Mouse (Mus musculus) layer of hippocampus, adult 9-11 months (tissue): ENCODE results near the gene Cnpy1.

ENCODE experiments used
- DNase-seq: peaks from one replicate; pipeline ENCODE4 v3.0.0; 2022

The Cnpy1 gene

GRCm38 (mm10) chr5:28179237-28179790, 66.3 kb downstream of the Cnpy1 start:
- no peak for DNase-seq

- DNase-seq, result no peak
These were observed 67.3 kb downstream of the Cnpy1 start for GRCm38 (mm10) chr5:28178322-28178721.

DNA sequence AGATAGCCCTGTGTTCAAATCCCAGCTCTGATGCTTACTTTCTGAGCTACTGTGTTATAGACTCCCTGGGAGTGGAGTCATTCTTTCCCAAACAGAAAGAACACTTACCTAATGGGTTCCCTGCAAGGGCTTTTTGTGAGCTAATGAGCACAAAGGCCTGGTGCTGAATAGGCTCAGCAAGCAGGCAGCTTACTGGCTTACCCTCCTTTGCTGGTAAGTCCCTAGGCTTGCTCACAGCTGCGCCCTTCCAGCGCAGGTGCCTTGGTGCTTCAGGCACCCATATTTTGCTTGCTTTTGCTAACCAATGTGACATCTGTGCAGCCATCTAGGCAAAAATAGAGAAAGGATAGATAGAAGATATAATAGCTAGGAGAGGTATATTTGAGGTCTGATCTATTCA, 69.0 kb downstream of the Cnpy1 start:
- DNase-seq, result no peak

GRCm38 (mm10) chr5:28176023-28176422, 69.6 kb downstream of the Cnpy1 start:
- no peak for DNase-seq

GRCm38 (mm10) chr5:28175570-28175919, 70.1 kb downstream of the Cnpy1 start:
- DNase-seq, result no peak

DNA sequence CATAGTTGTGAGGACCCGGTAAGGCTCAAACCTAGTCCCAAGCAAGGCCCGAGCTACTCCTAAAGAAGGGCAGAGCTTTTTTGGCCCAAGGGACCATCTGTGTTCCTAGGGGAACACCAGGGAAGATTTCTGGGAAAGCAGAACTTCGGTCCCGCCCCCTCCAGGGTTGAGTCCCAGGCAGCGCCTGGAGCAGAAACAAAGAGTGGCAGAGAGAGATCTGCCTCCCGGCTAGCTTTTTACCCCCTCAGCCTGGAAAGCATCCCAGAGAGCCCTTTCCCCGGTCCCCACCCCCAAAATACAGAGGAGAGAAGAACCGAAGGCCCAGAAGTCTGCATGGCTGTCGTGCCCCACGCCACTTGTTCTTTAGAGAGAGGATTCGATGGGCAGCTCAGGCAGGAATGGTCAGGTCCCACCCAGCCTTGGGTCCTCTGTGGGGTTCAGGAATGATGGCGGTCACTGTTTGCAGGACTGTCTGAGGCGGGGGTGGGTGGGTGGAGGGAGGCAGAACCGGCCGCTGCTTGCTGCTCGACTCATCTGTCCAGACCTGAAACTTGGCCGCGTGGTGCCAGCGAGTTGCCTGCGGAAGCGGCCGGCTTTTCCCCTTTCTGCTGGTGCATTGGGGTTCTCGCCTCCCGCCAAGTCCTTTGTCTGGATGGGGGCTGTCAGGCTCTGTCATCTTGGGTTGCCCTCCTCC, 70.6 kb downstream of the Cnpy1 start:
- DNase-seq, result no peak

- no peak for DNase-seq
These were observed 71.5 kb downstream of the Cnpy1 start for GRCm38 (mm10) chr5:28174086-28174485.

- DNase-seq, result no peak
These were observed 71.9 kb downstream of the Cnpy1 start for GRCm38 (mm10) chr5:28173674-28174073.

DNA sequence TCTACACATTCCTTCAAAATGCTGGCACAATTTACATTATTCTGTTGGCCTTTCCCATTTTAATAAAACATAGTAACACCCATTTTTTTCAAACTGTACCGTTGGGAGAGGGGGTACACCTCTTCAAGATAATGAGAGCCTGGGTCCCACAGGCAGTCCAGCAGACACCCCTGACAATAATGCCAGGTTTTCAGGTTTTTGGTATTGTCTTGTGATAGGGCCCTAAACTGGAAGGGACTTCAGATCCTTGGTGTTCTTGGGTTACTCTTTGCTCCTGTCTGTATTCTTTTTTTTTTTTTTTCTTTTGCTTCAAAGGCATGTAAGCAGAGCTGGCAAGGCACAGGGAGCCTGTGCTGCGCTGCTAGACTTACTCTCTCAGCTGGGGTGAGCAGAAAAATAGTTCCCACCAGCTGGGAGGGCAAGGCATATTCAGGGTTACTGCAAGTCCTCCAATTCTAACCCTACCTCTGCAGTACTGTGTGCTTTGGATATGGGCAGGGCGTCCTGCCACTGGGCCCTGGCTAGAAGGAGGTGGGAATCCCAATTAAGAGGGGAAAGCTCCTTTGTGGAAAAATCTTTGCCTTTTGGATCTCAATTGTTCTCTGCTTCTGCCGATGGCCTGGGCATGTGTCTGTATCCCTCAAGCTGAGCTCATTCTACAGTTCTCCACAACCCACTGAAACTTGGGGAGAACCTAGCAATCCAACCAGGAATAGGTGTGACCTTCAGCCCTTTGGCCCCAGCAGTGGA, 72.5 kb downstream of the Cnpy1 start:
- no peak for DNase-seq

DNA sequence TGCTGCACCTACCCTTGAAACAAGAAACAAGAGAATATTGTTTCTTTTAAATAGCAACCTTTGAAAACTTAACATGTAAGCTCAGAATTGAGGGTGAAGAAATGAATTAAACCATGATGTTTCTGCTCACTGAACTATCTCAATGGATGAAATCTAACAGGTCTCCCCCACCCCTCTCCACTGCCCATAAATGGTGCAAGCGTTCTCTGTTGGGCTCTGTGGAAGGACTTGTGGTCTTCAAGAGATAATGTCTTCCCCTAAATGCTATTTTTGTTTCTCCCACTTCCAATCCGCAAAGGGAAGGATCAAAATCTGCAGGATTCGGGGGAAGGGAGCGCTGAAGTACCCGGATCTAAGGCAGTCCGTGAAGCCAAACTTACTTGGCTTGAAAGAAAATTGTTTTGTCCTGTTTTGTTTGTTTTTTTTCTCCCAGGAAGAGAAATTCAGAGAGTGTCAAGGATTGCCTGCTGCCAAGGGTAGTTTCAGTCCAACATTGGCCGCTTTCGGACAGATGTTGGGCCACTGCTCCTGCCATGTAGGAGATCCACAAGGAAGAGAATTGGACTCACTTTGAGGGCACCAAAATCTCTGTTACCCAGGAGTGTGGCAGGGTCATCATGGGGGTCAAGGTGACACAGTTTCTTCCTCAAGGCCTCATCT, 73.2 kb downstream of the Cnpy1 start:
- no peak for DNase-seq

GRCm38 (mm10) chr5:28171667-28172066, 73.9 kb downstream of the Cnpy1 start:
- no peak for DNase-seq

GRCm38 (mm10) chr5:28170892-28171291, 74.7 kb downstream of the Cnpy1 start:
- no peak for DNase-seq

GRCm38 (mm10) chr5:28170081-28170480, 75.5 kb downstream of the Cnpy1 start:
- no peak for DNase-seq

DNA sequence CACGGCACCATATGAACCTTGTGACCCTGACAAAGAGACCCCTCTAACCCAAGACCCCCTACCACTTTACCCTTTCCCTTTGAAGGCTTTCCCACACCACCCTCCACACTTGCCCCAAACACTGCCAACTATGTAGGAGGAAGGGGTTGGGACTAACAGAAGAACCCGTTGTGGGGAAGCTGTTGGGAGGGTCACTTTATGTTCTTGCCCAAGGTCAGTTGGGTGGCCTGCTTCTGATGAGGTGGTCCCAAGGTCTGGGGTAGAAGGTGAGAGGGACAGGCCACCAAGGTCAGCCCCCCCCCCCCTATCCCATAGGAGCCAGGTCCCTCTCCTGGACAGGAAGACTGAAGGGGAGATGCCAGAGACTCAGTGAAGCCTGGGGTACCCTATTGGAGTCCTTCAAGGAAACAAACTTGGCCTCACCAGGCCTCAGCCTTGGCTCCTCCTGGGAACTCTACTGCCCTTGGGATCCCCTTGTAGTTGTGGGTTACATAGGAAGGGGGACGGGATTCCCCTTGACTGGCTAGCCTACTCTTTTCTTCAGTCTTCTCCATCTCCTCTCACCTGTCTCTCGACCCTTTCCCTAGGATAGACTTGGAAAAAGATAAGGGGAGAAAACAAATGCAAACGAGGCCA, 76.3 kb downstream of the Cnpy1 start:
- DNase-seq, result no peak

DNA sequence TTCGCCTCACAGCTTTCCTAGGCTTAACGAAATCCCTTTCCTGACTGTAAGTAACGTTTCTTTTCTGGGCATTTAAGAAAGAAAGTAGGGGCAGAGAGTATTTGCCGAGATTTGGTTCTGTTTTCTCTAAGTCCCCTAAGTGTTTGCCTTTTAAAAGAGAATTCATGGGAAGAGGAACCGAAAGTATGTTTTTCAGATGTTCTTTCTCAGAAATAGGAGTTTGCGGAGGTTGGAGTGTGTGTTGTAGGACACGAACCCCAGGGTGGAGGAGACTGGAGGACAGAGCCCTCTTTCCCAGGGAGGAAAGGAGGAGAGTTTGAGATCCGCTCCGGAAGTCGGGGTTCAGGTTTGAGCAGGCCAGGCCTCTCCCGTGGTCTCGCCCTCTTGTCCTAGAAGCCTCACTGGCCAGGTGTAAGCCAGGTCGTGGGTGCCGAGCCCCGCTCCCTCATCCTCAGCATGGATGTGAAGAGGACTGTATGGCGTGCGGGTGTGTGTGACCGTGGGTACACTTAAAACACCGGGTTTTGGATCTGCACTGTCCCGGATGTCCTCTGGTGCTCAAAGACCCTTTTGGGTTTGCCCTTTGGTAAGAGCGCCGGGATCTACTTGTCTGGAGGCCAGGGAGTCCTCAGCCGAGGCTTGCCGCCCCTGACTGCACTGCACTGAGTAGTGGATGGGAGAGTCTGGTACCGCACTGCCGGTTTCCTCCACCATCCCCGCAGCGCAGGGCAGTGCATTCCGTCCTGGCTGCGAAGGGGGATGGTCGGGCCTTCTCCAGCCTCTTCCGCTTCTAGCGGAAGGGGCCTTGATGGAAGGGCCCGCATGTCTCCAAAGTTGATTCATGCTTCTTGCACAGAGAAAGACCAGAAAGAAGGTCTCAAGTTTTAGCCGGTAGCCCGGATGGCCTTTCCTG, 77.1 kb downstream of the Cnpy1 start:
- DNase-seq, result no peak

DNA sequence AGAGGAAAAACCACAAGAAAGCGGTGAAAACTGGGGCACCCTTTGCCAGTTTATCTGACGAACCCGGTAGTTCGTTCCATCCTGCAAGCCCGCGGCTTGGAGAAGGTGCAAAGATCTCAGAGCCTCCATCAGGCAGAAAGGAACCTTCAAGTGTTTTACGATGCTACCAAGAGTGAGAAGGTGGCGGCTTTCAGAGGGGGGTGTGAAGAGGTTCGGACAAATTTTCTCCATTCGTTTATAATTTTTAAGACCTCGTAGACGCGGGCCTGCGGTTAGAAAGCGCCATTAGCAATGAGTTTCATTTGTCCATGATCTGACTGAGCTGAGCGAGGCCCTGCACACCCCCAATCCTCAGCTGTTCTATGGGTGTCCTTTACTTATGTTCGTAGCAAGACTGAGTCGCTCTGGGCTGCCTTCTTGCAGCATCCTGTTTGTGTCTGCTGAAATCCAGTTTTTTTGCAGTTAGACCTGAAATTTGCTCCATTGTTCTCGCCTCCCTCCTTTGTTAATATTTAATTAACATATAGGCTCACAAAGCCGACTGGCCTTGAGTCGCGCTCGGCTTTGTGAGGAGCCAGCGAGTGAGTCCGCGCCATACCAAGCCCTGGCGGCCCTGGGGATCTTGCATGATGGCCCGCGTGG, 77.9 kb downstream of the Cnpy1 start:
- no peak for DNase-seq

DNA sequence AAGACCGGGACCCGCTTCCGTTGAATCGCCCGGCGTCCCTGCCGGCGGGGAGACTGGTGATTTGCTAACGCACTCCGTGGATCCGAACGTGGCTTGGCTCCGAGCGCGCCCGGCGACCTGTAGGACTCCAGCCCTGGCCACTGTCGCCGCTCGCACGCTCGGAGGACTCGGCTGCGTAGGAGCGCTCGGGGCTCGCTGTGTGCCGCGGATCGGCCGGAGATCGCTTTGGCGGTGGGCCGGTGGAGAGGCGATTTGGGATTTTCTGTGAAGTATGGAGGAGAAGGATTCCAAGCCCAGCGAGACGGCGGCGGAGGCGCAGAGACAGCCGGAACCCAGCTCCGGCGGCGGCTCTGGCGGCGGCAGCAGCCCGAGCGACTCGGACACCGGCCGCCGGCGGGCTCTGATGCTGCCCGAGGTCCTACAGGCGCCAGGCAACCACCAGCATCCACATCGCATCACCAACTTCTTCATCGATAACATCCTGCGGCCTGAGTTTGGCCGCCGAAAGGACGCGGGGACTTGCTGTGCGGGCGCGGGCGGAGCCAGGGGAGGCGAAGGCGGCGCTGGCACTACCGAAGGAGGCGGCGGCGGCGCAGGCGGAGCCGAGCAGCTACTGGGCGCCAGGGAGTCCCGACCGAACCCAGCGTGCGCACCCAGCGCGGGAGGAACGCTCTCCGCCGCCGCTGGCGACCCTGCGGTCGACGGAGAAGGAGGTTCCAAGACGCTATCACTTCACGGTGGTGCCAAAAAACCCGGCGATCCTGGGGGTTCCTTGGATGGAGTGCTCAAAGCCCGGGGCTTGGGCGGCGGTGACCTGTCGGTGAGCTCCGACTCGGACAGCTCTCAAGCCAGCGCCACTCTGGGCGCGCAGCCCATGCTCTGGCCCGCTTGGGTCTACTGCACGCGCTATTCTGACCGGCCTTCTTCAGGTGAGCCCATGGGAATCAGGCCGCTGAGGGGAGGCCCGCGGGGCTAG, 79.1 kb downstream of the Cnpy1 start:
- DNase-seq, result no peak

DNA sequence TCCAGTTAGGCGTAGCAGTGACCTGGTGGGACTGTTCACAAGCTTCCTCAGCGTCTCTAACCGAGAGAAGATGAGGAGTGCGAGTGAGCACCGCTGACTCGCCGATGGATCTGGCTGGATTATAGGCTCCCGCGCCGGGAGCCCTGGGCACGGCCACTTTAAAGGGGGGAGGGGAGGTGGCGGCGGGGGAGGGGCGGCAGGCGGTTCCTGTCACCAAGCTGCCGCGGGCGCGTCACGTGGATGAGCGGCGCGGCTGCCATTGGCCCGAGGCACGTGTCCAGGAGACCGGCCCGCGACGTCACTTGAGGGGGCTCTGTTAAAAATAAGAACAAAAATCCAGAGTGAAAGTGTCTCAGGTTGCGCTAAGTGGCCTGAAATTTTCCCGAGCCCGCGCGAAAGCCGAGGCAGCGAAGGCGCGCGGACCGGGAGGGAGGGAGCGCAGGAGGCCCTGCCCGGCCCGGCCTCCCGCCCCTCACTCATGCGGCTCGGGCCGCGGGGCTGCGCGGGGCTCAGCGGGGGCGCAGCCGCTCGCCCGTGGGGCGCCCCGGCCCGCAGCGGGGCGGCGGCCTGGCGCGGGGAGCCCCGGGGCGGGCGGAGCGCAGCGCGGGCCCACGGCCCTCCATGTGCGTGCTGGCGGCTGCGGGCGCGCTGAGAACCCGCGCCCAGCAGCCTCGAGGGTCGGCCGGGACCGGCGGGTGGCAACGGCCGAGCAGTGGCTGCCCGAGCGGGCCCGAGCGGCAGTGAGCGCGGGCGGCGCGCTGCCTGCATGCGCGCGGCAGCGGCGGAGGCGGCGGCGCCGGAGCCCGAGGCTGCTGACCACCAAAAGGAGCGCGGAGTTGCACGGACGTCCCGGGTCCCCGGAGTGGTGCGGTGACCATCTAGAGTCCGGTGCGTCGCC, 80.0 kb downstream of the Cnpy1 start, which contains the start of gene En2:
Gene En2, plus strand, starts transcription at position 337 of the 898 bp plus-strand sequence.
- peak; percentile 54 for DNase-seq

DNA sequence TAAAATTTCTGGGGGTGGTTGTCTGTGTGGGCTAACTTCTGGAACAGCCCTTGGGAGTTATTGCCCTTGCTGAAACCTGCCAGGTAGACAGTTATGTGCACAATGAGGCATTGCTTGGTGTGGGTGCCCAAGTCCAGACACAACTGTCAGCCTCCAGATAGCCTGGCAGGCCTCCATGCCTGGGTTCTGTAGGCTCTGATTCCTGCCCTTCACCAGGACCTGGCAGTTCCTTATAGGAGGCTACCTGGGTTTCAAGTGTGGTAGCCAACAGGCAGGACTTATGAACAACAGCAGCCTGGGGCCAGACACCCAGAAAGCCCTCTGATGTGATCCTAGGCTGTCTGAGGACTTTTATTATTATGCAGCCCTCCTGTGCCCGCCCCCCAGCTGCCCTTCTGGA, 81.7 kb downstream of the Cnpy1 start:
- DNase-seq, result no peak
